Mouse (Mus musculus): Measurements from ENCODE around the gene Trim67.

DNA sequence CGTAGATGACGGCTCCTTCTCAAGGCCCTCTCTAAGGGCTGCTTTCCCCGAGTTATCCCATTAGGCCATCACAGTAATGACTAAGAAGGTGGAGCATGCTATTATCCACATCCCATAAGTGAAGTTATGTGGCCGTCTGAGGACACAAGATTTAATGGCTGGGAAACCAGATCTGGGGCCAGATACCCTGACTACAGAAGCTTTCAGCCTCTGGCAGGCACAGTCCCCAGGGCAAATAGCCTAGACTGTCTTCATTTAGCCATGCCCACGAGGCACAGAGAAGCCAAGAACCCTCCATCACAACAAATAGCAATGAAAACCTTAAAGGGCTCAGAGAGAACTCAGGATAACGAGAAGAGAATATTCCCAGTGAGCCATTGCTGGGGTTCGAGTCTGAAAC lies 29.8 kb upstream of the Trim67 start:
- TF ChIP-seq POLR2A (IDR thresholded peaks at IDR 0.05; ENCODE audit: borderline replicate concordance, control insufficient read depth, low read depth, low read length): no peak
- no peak for TF ChIP-seq CTCF (IDR thresholded peaks at IDR 0.05; ENCODE audit: control insufficient read depth, insufficient read depth, low read length)
